Mouse (Mus musculus): ENCODE results near the gene Il2.

- TF ChIP-seq EP300 (optimal IDR thresholded peaks at IDR 0.05) (no peak), CTCF (IDR thresholded peaks at IDR 0.05; ENCODE audit: low read depth) (no peak)
Measured at GRCm38 (mm10) chr3:37129063-37129462, 3.3 kb upstream of the Il2 start.

Measured in stomach, postnatal 0 days (tissue).